In the genomic region with DNA sequence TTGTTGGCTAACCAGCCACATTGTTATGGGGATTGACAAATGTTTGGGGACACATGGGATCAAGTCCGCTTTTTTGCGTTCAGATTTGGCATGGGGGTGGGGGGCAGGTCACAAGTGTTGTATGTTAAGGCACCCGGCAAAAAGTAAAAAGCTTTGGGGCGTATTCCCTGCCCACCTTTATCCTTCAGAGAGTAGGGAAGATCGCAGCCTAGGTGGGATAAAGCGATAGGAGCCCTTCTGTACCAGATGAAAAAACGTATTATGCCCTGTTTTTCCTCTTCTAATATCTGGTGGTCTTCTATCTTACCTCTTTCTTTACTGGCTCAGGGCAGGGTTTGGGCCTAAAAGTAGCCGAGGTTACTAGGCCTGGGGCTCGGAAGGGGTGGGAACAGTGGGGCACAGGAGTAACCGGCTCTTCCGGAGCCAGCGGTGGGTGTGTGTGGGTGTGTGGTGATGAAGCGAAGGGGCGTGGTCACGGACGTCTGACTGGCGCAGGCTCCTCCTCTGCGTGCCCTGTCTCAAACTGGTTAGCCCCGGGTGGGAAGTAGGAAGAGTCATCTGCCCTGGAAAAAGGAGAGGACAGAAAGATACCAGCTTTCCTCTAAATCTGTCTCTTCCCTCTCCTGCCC, we compare ENCODE assay signal across 8 mouse cellular contexts. TPM values are rescaled to one million over a fixed set of nuclear protein-coding genes. Genes with fewer than 3 reads are reported as not detected.
DNase-seq lines count a peak whose midpoint lies in the region; ATAC-seq and TF ChIP-seq lines count a peak whose summit lies in the region.

No protein-coding gene starts in this region.

- peak overlapping the region; percentile 10; the same call in 1 of the 2 replicates for H3K27ac ChIP-seq in embryonic facial prominence, embryonic 14.5 days (replicated peaks; ENCODE audit: low read depth, low read length)
- peak overlapping the region; percentile 62 for H3K27ac ChIP-seq in heart, embryonic 11.5 days (ENCODE audit: low read depth, low read length)
- H3K27ac ChIP-seq in kidney, embryonic 15.5 days: peak overlapping the region; percentile 99
- peak overlapping the region; percentile 99 for H3K27ac ChIP-seq in liver, postnatal 0 days (ENCODE audit: low read depth)
- no peak overlapping the region for H3K27ac ChIP-seq in neural tube, embryonic 12.5 days

- H3K9me3 ChIP-seq in embryonic facial prominence, embryonic 14.5 days (ENCODE audit: control insufficient read depth, low read length): no peaks in the 10 kb centered on the region
- no peaks in the 10 kb centered on the region for H3K9me3 ChIP-seq in heart, embryonic 11.5 days (replicated peaks; ENCODE audit: control insufficient read depth, low read length)
- H3K9me3 ChIP-seq in kidney, embryonic 15.5 days (replicated peaks): no peaks in the 10 kb centered on the region
- H3K9me3 ChIP-seq in liver, postnatal 0 days (ENCODE audit: low read length): no peaks in the 10 kb centered on the region
- H3K9me3 ChIP-seq in neural tube, embryonic 12.5 days: no peaks in the 10 kb centered on the region

- peak; percentile 73 for ATAC-seq in embryonic facial prominence, embryonic 14.5 days (ENCODE audit: low read depth)
- peak; percentile 68 for ATAC-seq in heart, embryonic 11.5 days (replicated peaks; ENCODE audit: insufficient number of reproducible peaks, low FRiP score, low TSS enrichment)
- ATAC-seq in kidney, embryonic 15.5 days (replicated peaks; ENCODE audit: low FRiP score): peak; percentile 72
- peak; percentile 64 for ATAC-seq in liver, postnatal 0 days
- no peak for ATAC-seq in neural tube, embryonic 12.5 days (ENCODE audit: low FRiP score, low read depth)

- TF ChIP-seq EP300 in liver, postnatal 0 days (IDR thresholded peaks at IDR 0.05; ENCODE audit: low read depth): no peak; the same call in 1 of the 2 replicates

- TF ChIP-seq CTCF in liver, postnatal 0 days (IDR thresholded peaks at IDR 0.05; ENCODE audit: low read depth): no peak

- peak overlapping the region; percentile 95 for H3K4me2 ChIP-seq in embryonic facial prominence, embryonic 14.5 days (ENCODE audit: low read depth, low read length)
- peak overlapping the region; percentile 95 for H3K4me2 ChIP-seq in heart, embryonic 11.5 days
- peak overlapping the region; percentile 92 for H3K4me2 ChIP-seq in kidney, embryonic 15.5 days
- H3K4me2 ChIP-seq in liver, postnatal 0 days (ENCODE audit: low read depth, low read length): peak overlapping the region; percentile 69
- peak overlapping the region; percentile 93 for H3K4me2 ChIP-seq in neural tube, embryonic 12.5 days (replicated peaks)

- H3K4me1 ChIP-seq in embryonic facial prominence, embryonic 14.5 days (ENCODE audit: control insufficient read depth, insufficient read depth, low read length): peaks cover 37% of the 10 kb centered on the region
- peaks cover 40% of the 10 kb centered on the region for H3K4me1 ChIP-seq in heart, embryonic 11.5 days (ENCODE audit: control insufficient read depth, insufficient read depth, low read length)
- peaks cover 68% of the 10 kb centered on the region for H3K4me1 ChIP-seq in kidney, embryonic 15.5 days
- peaks cover 53% of the 10 kb centered on the region for H3K4me1 ChIP-seq in liver, postnatal 0 days (ENCODE audit: insufficient read depth)
- peaks cover 45% of the 10 kb centered on the region for H3K4me1 ChIP-seq in neural tube, embryonic 12.5 days

- H3K27me3 ChIP-seq in embryonic facial prominence, embryonic 14.5 days (replicated peaks; ENCODE audit: control insufficient read depth, insufficient read depth, low read length): no peaks in the 10 kb centered on the region
- no peaks in the 10 kb centered on the region for H3K27me3 ChIP-seq in heart, embryonic 11.5 days (ENCODE audit: control insufficient read depth, insufficient read depth, low read length)
- H3K27me3 ChIP-seq in kidney, embryonic 15.5 days: no peaks in the 10 kb centered on the region
- no peaks in the 10 kb centered on the region for H3K27me3 ChIP-seq in liver, postnatal 0 days (ENCODE audit: insufficient read depth, low read length)
- H3K27me3 ChIP-seq in neural tube, embryonic 12.5 days (replicated peaks): no peaks in the 10 kb centered on the region

- H3K4me3 ChIP-seq in embryonic facial prominence, embryonic 14.5 days (ENCODE audit: low read depth, low read length): peak overlapping the region; percentile 84
- peak overlapping the region; percentile 90 for H3K4me3 ChIP-seq in heart, embryonic 11.5 days (ENCODE audit: low read depth, low read length)
- H3K4me3 ChIP-seq in kidney, embryonic 15.5 days (replicated peaks): peak overlapping the region; percentile 91
- peak overlapping the region; percentile 82 for H3K4me3 ChIP-seq in liver, postnatal 0 days (ENCODE audit: low read depth, low read length)
- peak overlapping the region; percentile 5; the same call in 1 of the 2 replicates for H3K4me3 ChIP-seq in neural tube, embryonic 12.5 days

- DNase-seq in CD4-positive, CD25-positive, alpha-beta regulatory T cell, adult 2 months (ENCODE audit: low read depth, low spot score): peak; percentile 95
- DNase-seq in adrenal gland, postnatal 25 days: peak; percentile 90
- DNase-seq in embryonic facial prominence, embryonic 14.5 days (ENCODE audit: low spot score): peak; percentile 93
- peak; percentile 95 for DNase-seq in liver, postnatal 0 days
- DNase-seq in thymus, adult 18-20 months: peak; percentile 93 to 95

- peaks cover 12% of the 10 kb centered on the region for H3K36me3 ChIP-seq in embryonic facial prominence, embryonic 14.5 days (ENCODE audit: control insufficient read depth, insufficient read depth, low read length)
- peaks cover 7% of the 10 kb centered on the region for H3K36me3 ChIP-seq in heart, embryonic 11.5 days (ENCODE audit: control insufficient read depth, insufficient read depth, low read length)
- peaks cover 18% of the 10 kb centered on the region for H3K36me3 ChIP-seq in kidney, embryonic 15.5 days
- H3K36me3 ChIP-seq in liver, postnatal 0 days (replicated peaks; ENCODE audit: insufficient read depth, low read length): peaks cover 6% of the 10 kb centered on the region
- H3K36me3 ChIP-seq in neural tube, embryonic 12.5 days: peaks cover 10% of the 10 kb centered on the region

- H3K9ac ChIP-seq in embryonic facial prominence, embryonic 14.5 days (ENCODE audit: low read depth, low read length): peak overlapping the region; percentile 28; the same call in 1 of the 2 replicates
- H3K9ac ChIP-seq in heart, embryonic 11.5 days (ENCODE audit: low read depth, low read length): peak overlapping the region; percentile 90
- H3K9ac ChIP-seq in kidney, embryonic 15.5 days: peak overlapping the region; percentile 83; the same call in 1 of the 2 replicates
- H3K9ac ChIP-seq in liver, postnatal 0 days (replicated peaks): peak overlapping the region; percentile 93
- no peak overlapping the region; the same call in 1 of the 2 replicates for H3K9ac ChIP-seq in neural tube, embryonic 12.5 days

- WGBS in embryonic facial prominence, embryonic 14.5 days: 10% methylated on average over 19 of the region's 19 CpGs
- WGBS in heart, embryonic 11.5 days (ENCODE audit: insufficient replicate concordance): 12% methylated on average over 19 of the region's 19 CpGs
- WGBS in kidney, embryonic 15.5 days: 13% methylated on average over 19 of the region's 19 CpGs
- WGBS in liver, postnatal 0 days (ENCODE audit: insufficient replicate concordance): 8% methylated on average over 19 of the region's 19 CpGs
- WGBS in neural tube, embryonic 12.5 days: 13% methylated on average over 19 of the region's 19 CpGs

RNA-seq across cellular contexts. Expression of gene Baz2a, which starts 3.1 kb away (rescaled TPM):
- total RNA-seq in adrenal gland, postnatal 25 days (2021): 52.2 and 73.2 TPM in 2 replicates
- polyA plus RNA-seq in embryonic facial prominence, embryonic 14.5 days (2014; fragmentation: Nextera tagmentation; extraction: Ambion mirVana): 15.7 and 18.8 TPM in 2 replicates
- 10.9 and 21.7 TPM in 2 replicates for polyA plus RNA-seq in heart, embryonic 11.5 days (2014; fragmentation: Nextera tagmentation; extraction: Ambion mirVana)
- polyA plus RNA-seq in kidney, embryonic 15.5 days (2015; fragmentation: Nextera tagmentation; extraction: Ambion mirVana): 12.7 and 14.2 TPM in 2 replicates
- 4.3 and 5.4 TPM in 2 replicates for polyA plus RNA-seq in liver, postnatal 0 days (2015; fragmentation: Nextera tagmentation; extraction: Ambion mirVana)
- polyA plus RNA-seq in neural tube, embryonic 12.5 days (2016; fragmentation: Nextera tagmentation; extraction: Ambion mirVana): 12.2 and 14.9 TPM in 2 replicates

RNA-seq across cellular contexts. Expression of gene Atp5b, which starts 11.4 kb away (rescaled TPM):
- 2,437 and 2,492 TPM in 2 replicates for total RNA-seq in adrenal gland, postnatal 25 days (2021)
- polyA plus RNA-seq in embryonic facial prominence, embryonic 14.5 days (2014; fragmentation: Nextera tagmentation; extraction: Ambion mirVana): 2,069 and 2,210 TPM in 2 replicates
- 4,523 and 4,948 TPM in 2 replicates for polyA plus RNA-seq in heart, embryonic 11.5 days (2014; fragmentation: Nextera tagmentation; extraction: Ambion mirVana)
- polyA plus RNA-seq in kidney, embryonic 15.5 days (2015; fragmentation: Nextera tagmentation; extraction: Ambion mirVana): 2,850 and 2,855 TPM in 2 replicates
- 1,808 and 1,865 TPM in 2 replicates for polyA plus RNA-seq in liver, postnatal 0 days (2015; fragmentation: Nextera tagmentation; extraction: Ambion mirVana)
- 2,084 and 2,133 TPM in 2 replicates for polyA plus RNA-seq in neural tube, embryonic 12.5 days (2016; fragmentation: Nextera tagmentation; extraction: Ambion mirVana)

RNA-seq across cellular contexts. Expression of gene Ptges3, which starts 35.7 kb away (rescaled TPM):
- total RNA-seq in adrenal gland, postnatal 25 days (2021): 167 and 204 TPM in 2 replicates
- 450 and 475 TPM in 2 replicates for polyA plus RNA-seq in embryonic facial prominence, embryonic 14.5 days (2014; fragmentation: Nextera tagmentation; extraction: Ambion mirVana)
- 354 and 377 TPM in 2 replicates for polyA plus RNA-seq in heart, embryonic 11.5 days (2014; fragmentation: Nextera tagmentation; extraction: Ambion mirVana)
- polyA plus RNA-seq in kidney, embryonic 15.5 days (2015; fragmentation: Nextera tagmentation; extraction: Ambion mirVana): 493 and 571 TPM in 2 replicates
- 193 and 194 TPM in 2 replicates for polyA plus RNA-seq in liver, postnatal 0 days (2015; fragmentation: Nextera tagmentation; extraction: Ambion mirVana)
- polyA plus RNA-seq in neural tube, embryonic 12.5 days (2016; fragmentation: Nextera tagmentation; extraction: Ambion mirVana): 461 and 507 TPM in 2 replicates

RNA-seq across cellular contexts. Expression of gene Naca, which starts 59.1 kb away (rescaled TPM):
- 566 and 612 TPM in 2 replicates for total RNA-seq in adrenal gland, postnatal 25 days (2021)
- 847 and 859 TPM in 2 replicates for polyA plus RNA-seq in embryonic facial prominence, embryonic 14.5 days (2014; fragmentation: Nextera tagmentation; extraction: Ambion mirVana)
- 678 and 713 TPM in 2 replicates for polyA plus RNA-seq in heart, embryonic 11.5 days (2014; fragmentation: Nextera tagmentation; extraction: Ambion mirVana)
- 838 and 886 TPM in 2 replicates for polyA plus RNA-seq in kidney, embryonic 15.5 days (2015; fragmentation: Nextera tagmentation; extraction: Ambion mirVana)
- 384 and 394 TPM in 2 replicates for polyA plus RNA-seq in liver, postnatal 0 days (2015; fragmentation: Nextera tagmentation; extraction: Ambion mirVana)
- polyA plus RNA-seq in neural tube, embryonic 12.5 days (2016; fragmentation: Nextera tagmentation; extraction: Ambion mirVana): 668 and 670 TPM in 2 replicates

Comparison
In these comparisons a context has a peak if more than half of its experiments do, and no peak if none do; other contexts are left out.
1. H3K4me3 ChIP-seq: peak in every context shown above with its lines; median percentile 91 in kidney, embryonic 15.5 days; 90 in heart, embryonic 11.5 days; 84 in embryonic facial prominence, embryonic 14.5 days; 82 in liver, postnatal 0 days; 5 in neural tube, embryonic 12.5 days.